Mouse (Mus musculus) spleen, adult 2 months (tissue): ENCODE data around the gene Il21r.

Experiments used
- CTCF ChIP-seq: fragments of 200-500 bp; IDR thresholded peaks from 2 replicates; pipeline ENCODE4 v1.5.1; 2011; ENCODE audit warnings: mild to moderate bottlenecking, inconsistent platforms; ENCODE audit not compliant: insufficient read depth, insufficient read length, insufficient replicate concordance; ENCODE audit errors: extremely low read depth
- POLR2A ChIP-seq: fragments of 200-500 bp; IDR thresholded peaks from 2 replicates; pipeline ENCODE4 v1.6.1; 2011; ENCODE audit warnings: low read depth, low read length, inconsistent platforms

GRCm38 (mm10) chr7:125630317-125630716, 27.1 kb downstream of the Il21r start:
- no peak for TF ChIP-seq CTCF
- TF ChIP-seq POLR2A = no peak; the same call in 1 of the 2 replicates
